Mouse (Mus musculus) embryo, embryonic 11 days (tissue): ENCODE measurements around the gene Gadd45b.

Source experiments
- DNase-seq: peaks from one replicate; pipeline ENCODE4 v3.0.0-alpha.2; 2015

Gadd45b gene

GRCm38 (mm10) chr10:80929299-80930226, at the start of gene Gadd45b:
Gadd45b (plus strand) TSS chr10:80930073.
- DNase-seq: peak; percentile 100

- peak; percentile 74 for DNase-seq
These were observed 49.7 kb upstream of the Gadd45b start for GRCm38 (mm10) chr10:80880131-80880641.

GRCm38 (mm10) chr10:80880901-80881300, 49.0 kb upstream of the Gadd45b start:
- DNase-seq: no peak

GRCm38 (mm10) chr10:80881301-80881700, 48.6 kb upstream of the Gadd45b start:
- peak; percentile 53 for DNase-seq

GRCm38 (mm10) chr10:80887181-80887580, 42.7 kb upstream of the Gadd45b start:
- no peak for DNase-seq

- no peak for DNase-seq
These were observed 34.8 kb upstream of the Gadd45b start for GRCm38 (mm10) chr10:80895100-80895499.

GRCm38 (mm10) chr10:80895697-80896096, 34.2 kb upstream of the Gadd45b start:
- no peak for DNase-seq

GRCm38 (mm10) chr10:80896581-80897485, 33.0 kb upstream of the Gadd45b start:
- no peak for DNase-seq

- DNase-seq: peak; percentile 33
These were observed 31.9 kb upstream of the Gadd45b start for GRCm38 (mm10) chr10:80897861-80898510.

- no peak for DNase-seq
These were observed 30.8 kb upstream of the Gadd45b start for GRCm38 (mm10) chr10:80899074-80899473.

GRCm38 (mm10) chr10:80899591-80900317, 30.1 kb upstream of the Gadd45b start:
- DNase-seq: no peak

GRCm38 (mm10) chr10:80900318-80901247, 29.3 kb upstream of the Gadd45b start, which contains the start of gene Timm13:
Timm13 (minus strand) TSS chr10:80900969.
- peak; percentile 100 for DNase-seq

- no peak for DNase-seq
These were observed 28.2 kb upstream of the Gadd45b start for GRCm38 (mm10) chr10:80901409-80902272.

GRCm38 (mm10) chr10:80902273-80902940, 27.5 kb upstream of the Gadd45b start:
- no peak for DNase-seq

- DNase-seq: no peak
These were observed 26.6 kb upstream of the Gadd45b start for GRCm38 (mm10) chr10:80903282-80903681.

- no peak for DNase-seq
These were observed 25.7 kb upstream of the Gadd45b start for GRCm38 (mm10) chr10:80904004-80904693.

- DNase-seq: no peak
These were observed 25.2 kb upstream of the Gadd45b start for GRCm38 (mm10) chr10:80904709-80905108.

GRCm38 (mm10) chr10:80909375-80910162, 20.3 kb upstream of the Gadd45b start:
- DNase-seq: no peak
